Mouse (Mus musculus) central nervous system, embryonic 14 days (tissue): ENCODE measurements around the gene Rrp8. TPM values are rescaled to one million over a fixed set of nuclear protein-coding genes. Genes with fewer than 3 reads are reported as not detected.

Experiments used
- polyA plus RNA-seq: library from polyadenylated mRNA; depleted of rRNA; stranded (reverse); fragments of >200 nt; gene quantifications from 2 replicates; pipeline ENCODE4 v1.2.3, GENCODE M21; 2012; rRNA removed

Rrp8 gene
- 18.5 and 19.5 TPM in 2 replicates for polyA plus RNA-seq

GRCm38 (mm10) chr7:105736911-105737521 is at the start of gene Rrp8:
TSS of gene Rrp8 (minus strand) at chr7:105737385.

GRCm38 (mm10) chr7:105751491-105752433 is 14.6 kb upstream of the Rrp8 start, which contains the start of gene Tpp1:
TSS of gene Tpp1 (minus strand) at chr7:105752235.

GRCm38 (mm10) chr7:105743926-105744590 is 6.9 kb upstream of the Rrp8 start, which contains the start of gene Taf10:
TSS of gene Taf10 (minus strand) at chr7:105744361.

GRCm38 (mm10) chr7:105736264-105736901 is 802 bp downstream of the Rrp8 start, which contains the start of gene Ilk:
TSS of gene Ilk (plus strand) at chr7:105736592.

Other genes starting within 250 kb of the Rrp8 start
- gene Smpd1, start 183.0 kb downstream of the Rrp8 start, polyA plus RNA-seq, result 37.1 and 42.4 TPM in 2 replicates
- 215 and 247 TPM in 2 replicates for gene Apbb1, start 155.7 kb downstream of the Rrp8 start, polyA plus RNA-seq
- 0.63 and 0.69 TPM in 2 replicates for gene Hpx, start 137.2 kb downstream of the Rrp8 start, polyA plus RNA-seq
- gene Trim3, start 103.8 kb downstream of the Rrp8 start, polyA plus RNA-seq, result 135 and 148 TPM in 2 replicates
- 119 and 132 TPM in 2 replicates for gene Timm10b, start 97.3 kb downstream of the Rrp8 start, polyA plus RNA-seq
- gene Arfip2, start 97.0 kb downstream of the Rrp8 start, polyA plus RNA-seq, result 122 and 123 TPM in 2 replicates
- 104 and 129 TPM in 2 replicates for gene Gm45799, start 96.8 kb downstream of the Rrp8 start, polyA plus RNA-seq
- 6.8 and 8.0 TPM in 2 replicates for gene Dnhd1, start 86.6 kb downstream of the Rrp8 start, polyA plus RNA-seq
- gene Ilk, start 793 bp downstream of the Rrp8 start, polyA plus RNA-seq, result 198 and 225 TPM in 2 replicates
- gene Taf10, start 7.0 kb upstream of the Rrp8 start, polyA plus RNA-seq, result 239 and 264 TPM in 2 replicates
- gene Tpp1, start 14.8 kb upstream of the Rrp8 start, polyA plus RNA-seq, result 43.1 and 45.9 TPM in 2 replicates
- gene Dchs1, start 50.3 kb upstream of the Rrp8 start, polyA plus RNA-seq, result 56.3 and 58.4 TPM in 2 replicates
- 204 and 216 TPM in 2 replicates for gene Mrpl17, start 73.7 kb upstream of the Rrp8 start, polyA plus RNA-seq
- gene Gm4070, start 216.6 kb upstream of the Rrp8 start, polyA plus RNA-seq, result 0.30 and 0.45 TPM in 2 replicates